Mouse (Mus musculus) erythroblast, embryonic 14.5 days (primary cell): ENCODE results near the gene Sult2a2.

Source experiments
- GATA1 ChIP-seq: IDR thresholded peaks from 2 replicates; pipeline ENCODE4 v1.6.1; 2012; ENCODE audit warnings: low read length, inconsistent platforms, mixed read lengths
- TAL1 ChIP-seq: IDR thresholded peaks from 3 replicates; pipeline ENCODE4 v1.6.1; 2012; ENCODE audit warnings: low read length, inconsistent platforms, mixed read lengths

DNA sequence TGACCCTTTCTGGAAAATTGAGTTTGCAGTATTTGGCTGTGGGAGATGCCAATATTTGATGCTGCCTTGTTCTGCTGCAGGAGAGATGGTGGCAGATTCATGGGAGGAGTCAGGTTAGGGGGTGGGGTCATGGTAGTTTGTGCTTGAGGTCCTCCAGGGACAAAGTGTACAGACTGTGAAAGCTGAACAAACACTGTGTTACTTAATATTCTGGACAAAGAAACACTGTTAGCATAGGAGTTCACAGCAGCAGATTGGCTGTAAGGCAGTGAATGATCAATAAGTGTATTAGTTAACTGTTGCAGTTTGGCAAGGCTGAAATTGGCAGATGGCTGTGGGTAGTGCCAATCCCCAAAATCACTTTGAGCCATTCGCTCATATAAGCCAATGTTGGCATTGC lies 80.6 kb downstream of the Sult2a2 start:
- TF ChIP-seq GATA1, result no peak
- no peak for TF ChIP-seq TAL1
